Mouse (Mus musculus): ENCODE results near the gene Slamf7. TPM values are rescaled to one million over a fixed set of nuclear protein-coding genes. Genes with fewer than 3 reads are reported as not detected.

Slamf7 gene
- total and polyA plus RNA-seq, 2 experiments from 2014 or later = not detected

GRCm38 (mm10) chr1:171620091-171620490, 32.7 kb downstream of the Slamf7 start:
- no peak for ATAC-seq (ENCODE audit: low FRiP score)
- no peak overlapping the region for H3K27ac ChIP-seq (ENCODE audit: low read depth, low read length)
- no peak overlapping the region for H3K9ac ChIP-seq (replicated peaks; ENCODE audit: low read length, poor library complexity, severe bottlenecking)
- no peak for DNase-seq (ENCODE audit: low spot score)
- no peaks in the 10 kb centered on the region for H3K9me3 ChIP-seq (ENCODE audit: low read length)
- H3K27me3 ChIP-seq (ENCODE audit: insufficient read depth, low read length) = no peaks in the 10 kb centered on the region
- no peak overlapping the region for H3K4me3 ChIP-seq (ENCODE audit: low read depth, low read length)
- 88% methylated on average over 6 of the region's 6 CpGs for WGBS
- TF ChIP-seq CTCF (IDR thresholded peaks at IDR 0.05) = no peak
- no peaks in the 10 kb centered on the region for H3K4me1 ChIP-seq (ENCODE audit: insufficient read depth, low read length)
- no peaks in the 10 kb centered on the region for H3K36me3 ChIP-seq (ENCODE audit: insufficient read depth, low read length)
- no peak overlapping the region for H3K4me2 ChIP-seq (ENCODE audit: low read depth, low read length, poor library complexity, severe bottlenecking)

GRCm38 (mm10) chr1:171619645-171620044, 33.2 kb downstream of the Slamf7 start:
- DNase-seq (ENCODE audit: low spot score) = no peak
- Histone ChIP-seq H3K9me3 (ENCODE audit: low read length) (no peaks in the 10 kb centered on the region), H3K4me3 (ENCODE audit: low read depth, low read length) (no peak overlapping the region), H3K4me1 (ENCODE audit: insufficient read depth, low read length) (no peaks in the 10 kb centered on the region), H3K36me3 (ENCODE audit: insufficient read depth, low read length) (no peaks in the 10 kb centered on the region), H3K4me2 (ENCODE audit: low read depth, low read length, poor library complexity, severe bottlenecking) (no peak overlapping the region), H3K27ac (ENCODE audit: low read depth, low read length) (no peak overlapping the region), H3K9ac (replicated peaks; ENCODE audit: low read length, poor library complexity, severe bottlenecking) (no peak overlapping the region), H3K27me3 (ENCODE audit: insufficient read depth, low read length) (no peaks in the 10 kb centered on the region)
- WGBS = 88% methylated on average over 3 of the region's 3 CpGs
- no peak for ATAC-seq (ENCODE audit: low FRiP score)
- TF ChIP-seq CTCF (IDR thresholded peaks at IDR 0.05) = no peak

GRCm38 (mm10) chr1:171619001-171619400, 33.8 kb downstream of the Slamf7 start:
- H3K9ac ChIP-seq (replicated peaks; ENCODE audit: low read length, poor library complexity, severe bottlenecking) = no peak overlapping the region
- ATAC-seq (ENCODE audit: low FRiP score) = no peak
- DNase-seq (ENCODE audit: low spot score) = no peak
- H3K4me3 ChIP-seq (ENCODE audit: low read depth, low read length) = no peak overlapping the region
- H3K27ac ChIP-seq (ENCODE audit: low read depth, low read length) = no peak overlapping the region
- H3K27me3 ChIP-seq (ENCODE audit: insufficient read depth, low read length) = no peaks in the 10 kb centered on the region
- H3K36me3 ChIP-seq (ENCODE audit: insufficient read depth, low read length) = no peaks in the 10 kb centered on the region
- H3K9me3 ChIP-seq (ENCODE audit: low read length) = no peaks in the 10 kb centered on the region
- 82% methylated on average over 8 of the region's 8 CpGs for WGBS
- TF ChIP-seq CTCF (IDR thresholded peaks at IDR 0.05) = no peak
- H3K4me1 ChIP-seq (ENCODE audit: insufficient read depth, low read length) = no peaks in the 10 kb centered on the region
- H3K4me2 ChIP-seq (ENCODE audit: low read depth, low read length, poor library complexity, severe bottlenecking) = no peak overlapping the region

- Histone ChIP-seq H3K4me2 (ENCODE audit: low read depth, low read length, poor library complexity, severe bottlenecking) (no peak overlapping the region), H3K4me3 (ENCODE audit: low read depth, low read length) (no peak overlapping the region), H3K9me3 (ENCODE audit: low read length) (no peaks in the 10 kb centered on the region), H3K27ac (ENCODE audit: low read depth, low read length) (no peak overlapping the region), H3K27me3 (ENCODE audit: insufficient read depth, low read length) (no peaks in the 10 kb centered on the region), H3K4me1 (ENCODE audit: insufficient read depth, low read length) (no peaks in the 10 kb centered on the region), H3K9ac (replicated peaks; ENCODE audit: low read length, poor library complexity, severe bottlenecking) (no peak overlapping the region), H3K36me3 (ENCODE audit: insufficient read depth, low read length) (no peaks in the 10 kb centered on the region)
- WGBS = 77% methylated on average over 11 of the region's 11 CpGs
- no peak for TF ChIP-seq CTCF (IDR thresholded peaks at IDR 0.05)
- no peak for ATAC-seq (ENCODE audit: low FRiP score)
- peak; percentile 8 for DNase-seq (ENCODE audit: low spot score)
These were observed 35.8 kb downstream of the Slamf7 start for GRCm38 (mm10) chr1:171616881-171617515.

GRCm38 (mm10) chr1:171613962-171614361, 38.9 kb downstream of the Slamf7 start:
- no peak for ATAC-seq (ENCODE audit: low FRiP score)
- 58% methylated on average over 2 of the region's 2 CpGs for WGBS

GRCm38 (mm10) chr1:171610781-171611180, 42.1 kb downstream of the Slamf7 start:
- peak; percentile 19 for DNase-seq (ENCODE audit: low spot score)
- 31% methylated on average over 1 of the region's 1 CpGs for WGBS
- TF ChIP-seq CTCF (IDR thresholded peaks at IDR 0.05) = peak; percentile 59

More at GRCm38 (mm10) chr1:171613962-171614361, 38.9 kb downstream of the Slamf7 start:
- Histone ChIP-seq H3K4me3 (ENCODE audit: low read depth, low read length) (no peak overlapping the region), H3K9ac (replicated peaks; ENCODE audit: low read length, poor library complexity, severe bottlenecking) (no peak overlapping the region), H3K36me3 (ENCODE audit: insufficient read depth, low read length) (no peaks in the 10 kb centered on the region), H3K4me1 (ENCODE audit: insufficient read depth, low read length) (no peaks in the 10 kb centered on the region), H3K9me3 (ENCODE audit: low read length) (no peaks in the 10 kb centered on the region), H3K4me2 (ENCODE audit: low read depth, low read length, poor library complexity, severe bottlenecking) (no peak overlapping the region), H3K27ac (ENCODE audit: low read depth, low read length) (no peak overlapping the region), H3K27me3 (ENCODE audit: insufficient read depth, low read length) (no peaks in the 10 kb centered on the region)
- DNase-seq (ENCODE audit: low spot score) = no peak
- no peak for TF ChIP-seq CTCF (IDR thresholded peaks at IDR 0.05)

More at GRCm38 (mm10) chr1:171610781-171611180, 42.1 kb downstream of the Slamf7 start:
- no peak for ATAC-seq (ENCODE audit: low FRiP score)
- no peak overlapping the region for H3K4me3 ChIP-seq (ENCODE audit: low read depth, low read length)
- no peak overlapping the region for H3K9ac ChIP-seq (replicated peaks; ENCODE audit: low read length, poor library complexity, severe bottlenecking)
- H3K27ac ChIP-seq (ENCODE audit: low read depth, low read length) = no peak overlapping the region
- H3K4me1 ChIP-seq (ENCODE audit: insufficient read depth, low read length) = no peaks in the 10 kb centered on the region
- H3K36me3 ChIP-seq (ENCODE audit: insufficient read depth, low read length) = no peaks in the 10 kb centered on the region
- H3K4me2 ChIP-seq (ENCODE audit: low read depth, low read length, poor library complexity, severe bottlenecking) = no peak overlapping the region
- no peaks in the 10 kb centered on the region for H3K27me3 ChIP-seq (ENCODE audit: insufficient read depth, low read length)
- no peaks in the 10 kb centered on the region for H3K9me3 ChIP-seq (ENCODE audit: low read length)
